In genomic region chr9:110742295-110742950, GRCm38 (mm10) we compare ENCODE assay signal across 9 mouse cellular contexts. TPM values are rescaled to one million over a fixed set of nuclear protein-coding genes. Genes with fewer than 3 reads are reported as not detected.
DNase-seq lines count a peak whose midpoint lies in the region; ATAC-seq and TF ChIP-seq lines count a peak whose summit lies in the region.
"Had no signal": no experiment of that assay in that cellular context is flagged by ENCODE, and none has a peak within 500 bp of the region (broad histone marks: within the 10 kb centered on the region; RNA-seq: fewer than 3 reads in every experiment).

No protein-coding gene starts in this region.

- intact Hi-C loops in heart, postnatal 25 days (cut with DNase I) = no loop called here

- H3K36me3 ChIP-seq in heart, embryonic 16.5 days (ENCODE audit: control insufficient read depth, insufficient read depth) = no peaks in the 10 kb centered on the region
- H3K36me3 ChIP-seq in limb, embryonic 13.5 days = peaks cover 21% of the 10 kb centered on the region
- H3K36me3 ChIP-seq in neural tube, embryonic 11.5 days (ENCODE audit: control insufficient read depth, insufficient read depth, low read length) = no peaks in the 10 kb centered on the region

- peak overlapping the region; percentile 73 for H3K4me2 ChIP-seq in heart, embryonic 16.5 days (ENCODE audit: low read depth, low read length)
- peak overlapping the region; percentile 80 for H3K4me2 ChIP-seq in limb, embryonic 13.5 days (replicated peaks)
- H3K4me2 ChIP-seq in neural tube, embryonic 11.5 days (ENCODE audit: low read depth) = peak overlapping the region; percentile 82

- no peak for TF ChIP-seq CTCF in brain, embryonic 14.5 days (IDR thresholded peaks at IDR 0.05; ENCODE audit: borderline replicate concordance, extremely low read depth, insufficient read depth, insufficient read length)

- TF ChIP-seq POLR2A in brain, embryonic 14.5 days (IDR thresholded peaks at IDR 0.05; ENCODE audit: borderline replicate concordance, extremely low read depth, insufficient read depth, insufficient read length, poor library complexity, severe bottlenecking) = 0 out of 2 replicates have a peak, but pooled peaks have one; percentile 11

- no peaks in the 10 kb centered on the region for H3K9me3 ChIP-seq in heart, embryonic 16.5 days (replicated peaks; ENCODE audit: control insufficient read depth, low read length)
- H3K9me3 ChIP-seq in limb, embryonic 13.5 days = no peaks in the 10 kb centered on the region
- no peaks in the 10 kb centered on the region for H3K9me3 ChIP-seq in neural tube, embryonic 11.5 days (ENCODE audit: control insufficient read depth, low read length)

- DNase-seq in heart, adult 11 months = peak; percentile 95
- DNase-seq in heart, postnatal 25 days (ENCODE audit: low spot score) = no peak
- peak; percentile 48 for DNase-seq in brain, embryonic 14.5 days (ENCODE audit: low read depth)
- peak; percentile 69 for DNase-seq in neural tube, embryonic 11.5 days (ENCODE audit: low spot score)
- DNase-seq in cerebellum, postnatal 36 days = no peak
- no peak for DNase-seq in layer of hippocampus, postnatal 36 days

- H3K4me3 ChIP-seq in heart, embryonic 16.5 days (ENCODE audit: low read length) = peak overlapping the region; percentile 65
- peak overlapping the region; percentile 83 for H3K4me3 ChIP-seq in limb, embryonic 13.5 days
- peak overlapping the region; percentile 76 for H3K4me3 ChIP-seq in neural tube, embryonic 11.5 days (ENCODE audit: low read depth, low read length)

- H3K4me1 ChIP-seq in heart, embryonic 16.5 days (ENCODE audit: control insufficient read depth, insufficient read depth, low read length) = peaks cover 10% of the 10 kb centered on the region; the same call in 1 of the 2 replicates
- peaks cover 75% of the 10 kb centered on the region for H3K4me1 ChIP-seq in limb, embryonic 13.5 days
- peaks cover 24% of the 10 kb centered on the region for H3K4me1 ChIP-seq in neural tube, embryonic 11.5 days (ENCODE audit: control insufficient read depth, insufficient read depth, low read length)

- H3K27me3 ChIP-seq in heart, embryonic 16.5 days (ENCODE audit: control insufficient read depth, insufficient read depth, low read length) = peaks cover 16% of the 10 kb centered on the region
- peaks cover 33% of the 10 kb centered on the region for H3K27me3 ChIP-seq in limb, embryonic 13.5 days
- no peaks in the 10 kb centered on the region for H3K27me3 ChIP-seq in neural tube, embryonic 11.5 days (ENCODE audit: control insufficient read depth, insufficient read depth, low read length)

- WGBS in heart, embryonic 16.5 days = under 1% methylated on average over 43 of the region's 71 CpGs
- WGBS in limb, embryonic 13.5 days = 1% methylated on average over 61 of the region's 71 CpGs
- WGBS in neural tube, embryonic 11.5 days = under 1% methylated on average over 36 of the region's 71 CpGs

- ATAC-seq in heart, embryonic 16.5 days (replicated peaks; ENCODE audit: extremely low read depth, insufficient read depth, low FRiP score) = peak; percentile 58
- ATAC-seq in limb, embryonic 13.5 days (ENCODE audit: low FRiP score, low read depth) = peak; percentile 74
- peak; percentile 72 for ATAC-seq in neural tube, embryonic 11.5 days (ENCODE audit: insufficient read depth, low FRiP score, low TSS enrichment)

- peak overlapping the region; percentile 86 for H3K9ac ChIP-seq in heart, embryonic 16.5 days (ENCODE audit: low read length)
- peak overlapping the region; percentile 94 for H3K9ac ChIP-seq in limb, embryonic 13.5 days
- H3K9ac ChIP-seq in neural tube, embryonic 11.5 days (ENCODE audit: low read length) = peak overlapping the region; percentile 82

- H3K27ac ChIP-seq in heart, embryonic 16.5 days (ENCODE audit: low read length) = peak overlapping the region; percentile 72
- H3K27ac ChIP-seq in limb, embryonic 13.5 days = peak overlapping the region; percentile 97
- H3K27ac ChIP-seq in neural tube, embryonic 11.5 days (ENCODE audit: low read depth, low read length) = peak overlapping the region; percentile 80

RNA-seq across cellular contexts. Expression of gene Myl3, which starts 0.8 kb away (rescaled TPM):
- total RNA-seq in heart, postnatal 25 days (2021) = over 10,000 TPM; 11,742 to 12,072 TPM
- polyA plus RNA-seq in brain, embryonic 14.5 days (2012; rRNA removed) = 0.30 and 0.37 TPM in 2 replicates
- polyA plus RNA-seq in heart, embryonic 16.5 days (2015; fragmentation: Nextera tagmentation; extraction: Ambion mirVana) = 4,391 and 5,295 TPM in 2 replicates
- polyA plus RNA-seq in limb, embryonic 13.5 days (2015; fragmentation: Nextera tagmentation; extraction: Ambion mirVana) = 3.5 and 4.8 TPM in 2 replicates
- polyA plus RNA-seq in neural tube, embryonic 11.5 days (2014; fragmentation: Nextera tagmentation; extraction: Ambion mirVana) = 2.9 and 5.3 TPM in 2 replicates
- not detected for total RNA-seq in layer of hippocampus, postnatal 36 days (2021)

RNA-seq across cellular contexts. Expression of gene Pth1r, which starts 4.5 kb away (rescaled TPM):
- total RNA-seq in heart, postnatal 25 days (2021) = 1 to 10 TPM; 7.6 to 7.9 TPM
- polyA plus RNA-seq in brain, embryonic 14.5 days (2012; rRNA removed) = 18.0 and 24.2 TPM in 2 replicates
- 21.0 and 26.3 TPM in 2 replicates for polyA plus RNA-seq in heart, embryonic 16.5 days (2015; fragmentation: Nextera tagmentation; extraction: Ambion mirVana)
- 91.1 and 97.7 TPM in 2 replicates for polyA plus RNA-seq in limb, embryonic 13.5 days (2015; fragmentation: Nextera tagmentation; extraction: Ambion mirVana)
- polyA plus RNA-seq in neural tube, embryonic 11.5 days (2014; fragmentation: Nextera tagmentation; extraction: Ambion mirVana) = 33.7 and 36.2 TPM in 2 replicates
- total RNA-seq in layer of hippocampus, postnatal 36 days (2021) = 1 to 10 TPM; 4.3 to 4.8 TPM

RNA-seq across cellular contexts. Expression of gene Prss42, which starts 55.5 kb away (rescaled TPM):
- not detected for total RNA-seq in heart, postnatal 25 days (2021)
- not detected in 2 replicates for polyA plus RNA-seq in brain, embryonic 14.5 days (2012; rRNA removed)
- polyA plus RNA-seq in heart, embryonic 16.5 days (2015; fragmentation: Nextera tagmentation; extraction: Ambion mirVana) = 0.15 TPM in 1 of 2 replicates, not detected in the other
- polyA plus RNA-seq in limb, embryonic 13.5 days (2015; fragmentation: Nextera tagmentation; extraction: Ambion mirVana) = not detected in 2 replicates
- not detected in 2 replicates for polyA plus RNA-seq in neural tube, embryonic 11.5 days (2014; fragmentation: Nextera tagmentation; extraction: Ambion mirVana)
- not detected for total RNA-seq in layer of hippocampus, postnatal 36 days (2021)
- total RNA-seq: heart, postnatal 36 days had no signal

Comparison
In these comparisons a context has a peak if more than half of its experiments do, and no peak if none do; other contexts are left out.
1. DNase-seq: peak in heart, adult 11 months (single experiment), brain, embryonic 14.5 days (single experiment) and neural tube, embryonic 11.5 days (single experiment); none in heart, postnatal 25 days (single experiment), cerebellum, postnatal 36 days (0 of 2) and layer of hippocampus, postnatal 36 days (0 of 2).
2. RNA of gene Myl3, which starts 0.8 kb away (polyA plus RNA-seq): 4,391 to 5,295 TPM in heart, embryonic 16.5 days; 2.9 to 5.3 TPM in neural tube, embryonic 11.5 days, 3.5 to 4.8 TPM in limb, embryonic 13.5 days and 0.30 to 0.37 TPM in brain, embryonic 14.5 days; every median in the first group is over 100 times any median in the second.
3. Peak in every context shown above with its lines, with median percentiles within 50 percentile points of each other: ATAC-seq, H3K27ac ChIP-seq, H3K4me2 ChIP-seq, H3K4me3 ChIP-seq and H3K9ac ChIP-seq.